Mouse (Mus musculus) erythroblast, embryonic 14.5 days (primary cell): ENCODE measurements at regions not wholly inside any gene's neighbourhood (a gene's known extent, or its start where the extent isn't known, plus 50 kb on each side); places are given as distances from the start of the nearest gene placed in this dataset.

Source experiments
- GATA1 ChIP-seq: IDR thresholded peaks from 2 replicates; pipeline ENCODE4 v1.6.1; 2012; ENCODE audit warnings: low read length, inconsistent platforms, mixed read lengths
- TAL1 ChIP-seq: IDR thresholded peaks from 3 replicates; pipeline ENCODE4 v1.6.1; 2012; ENCODE audit warnings: low read length, inconsistent platforms, mixed read lengths

DNA sequence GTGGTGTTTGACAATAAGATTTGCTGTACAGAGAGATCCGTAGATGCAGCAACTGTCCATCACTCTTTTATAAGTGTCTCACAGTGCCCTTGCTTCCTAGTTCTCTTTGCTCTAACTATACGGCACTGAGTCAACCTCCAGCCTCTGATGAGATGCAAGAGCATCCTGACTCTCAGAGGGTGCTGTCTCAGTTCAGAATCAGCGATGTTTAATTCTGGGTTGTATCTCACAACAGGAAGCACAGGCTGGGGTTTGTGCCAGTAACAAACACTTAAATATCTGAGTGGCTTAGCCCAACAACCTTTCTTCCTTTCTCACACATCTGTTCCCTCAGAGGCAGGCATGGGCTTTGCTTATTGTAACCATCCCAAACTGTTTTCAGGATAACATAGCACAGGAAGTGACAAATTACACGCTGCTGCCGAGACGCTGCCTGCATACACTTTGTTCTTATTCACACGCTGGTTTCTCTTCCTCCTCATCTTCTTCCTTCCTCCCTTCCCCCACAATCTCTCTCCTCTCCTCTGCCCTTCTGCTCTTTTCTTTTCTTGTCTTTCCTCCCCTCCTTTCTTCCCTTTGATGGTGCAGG is 163.3 kb upstream of the Dmrta1 start:
- no peak for TF ChIP-seq GATA1
- TF ChIP-seq TAL1, result no peak
